Mouse (Mus musculus): ENCODE measurements around the gene Adck1. TPM values are rescaled to one million over a fixed set of nuclear protein-coding genes. Genes with fewer than 3 reads are reported as not detected.
"Not testable (repeated sequence)": the region's sequence is repeated elsewhere in the genome, so short reads cannot be mapped to it uniquely, and the experiment has no call there.

Gene Adck1
- polyA plus RNA-seq, 1 experiment from 2014 or later: 6.8 TPM

DNA sequence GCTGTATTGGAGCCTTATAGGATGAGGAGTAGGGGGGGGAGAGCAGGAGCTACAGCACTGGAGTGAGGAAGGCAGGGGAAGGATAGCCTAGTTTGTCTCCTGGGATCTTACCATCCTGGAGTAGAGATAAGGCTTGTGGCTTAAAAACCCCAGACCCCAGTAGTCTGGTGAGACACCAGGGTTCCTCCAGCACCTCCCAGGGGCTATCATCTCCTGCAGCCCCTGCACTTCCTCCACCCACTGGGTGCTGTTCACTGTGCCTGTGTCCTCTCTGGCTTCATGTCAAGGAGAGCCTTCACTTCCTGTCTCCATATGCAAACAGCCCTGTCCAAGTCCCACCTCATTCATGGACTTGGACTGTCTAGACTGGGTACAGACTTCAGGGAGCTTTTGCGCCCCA lies 96.7 kb downstream of the Adck1 start:
- Histone ChIP-seq H3K4me1 (replicated peaks) (0 out of 2 replicates have a peak, but pooled peaks cover 2% of the 10 kb centered on the region), H3K27ac (replicated peaks) (no peak overlapping the region), H3K36me3 (replicated peaks) (no peaks in the 10 kb centered on the region), H3K9me3 (replicated peaks) (no peaks in the 10 kb centered on the region), H3K9ac (no peak overlapping the region), H3K27me3 (no peaks in the 10 kb centered on the region), H3K4me3 (replicated peaks) (no peak overlapping the region), H3K4me2 (no peak overlapping the region)
- WGBS (ENCODE audit: insufficient replicate concordance): 50% methylated on average over 1 of the region's 1 CpGs
- ATAC-seq (ENCODE audit: insufficient read depth): no peak

DNA sequence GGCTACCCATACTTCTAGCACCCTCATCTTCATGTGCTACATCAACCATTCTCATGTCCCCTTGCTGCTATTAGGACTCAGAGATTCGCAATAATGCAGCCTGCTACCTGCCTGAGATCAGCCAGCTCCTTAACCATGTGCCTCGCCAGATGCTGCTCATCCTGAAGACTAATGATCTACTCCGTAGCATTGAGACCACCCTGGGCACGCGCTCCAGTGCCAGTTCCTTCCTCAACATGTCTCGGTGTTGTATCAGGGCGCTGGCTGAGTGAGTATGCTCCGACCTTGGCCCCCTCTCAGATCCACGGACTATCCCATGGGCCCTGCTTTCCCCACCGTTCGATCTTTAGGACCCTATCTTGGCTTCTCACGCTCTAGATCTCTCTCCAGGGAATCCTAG lies 98.6 kb downstream of the Adck1 start:
- no peak overlapping the region for H3K9ac ChIP-seq
- 76% methylated on average over 12 of the region's 12 CpGs for WGBS (ENCODE audit: insufficient replicate concordance)
- ATAC-seq (ENCODE audit: insufficient read depth): no peak
- 0 out of 2 replicates have a peak, but pooled peaks cover 2% of the 10 kb centered on the region for H3K4me1 ChIP-seq (replicated peaks)
- no peak overlapping the region for H3K4me3 ChIP-seq (replicated peaks)
- no peaks in the 10 kb centered on the region for H3K9me3 ChIP-seq (replicated peaks)
- H3K4me2 ChIP-seq: no peak overlapping the region
- no peaks in the 10 kb centered on the region for H3K27me3 ChIP-seq
- no peaks in the 10 kb centered on the region for H3K36me3 ChIP-seq (replicated peaks)
- no peak overlapping the region for H3K27ac ChIP-seq (replicated peaks)

DNA sequence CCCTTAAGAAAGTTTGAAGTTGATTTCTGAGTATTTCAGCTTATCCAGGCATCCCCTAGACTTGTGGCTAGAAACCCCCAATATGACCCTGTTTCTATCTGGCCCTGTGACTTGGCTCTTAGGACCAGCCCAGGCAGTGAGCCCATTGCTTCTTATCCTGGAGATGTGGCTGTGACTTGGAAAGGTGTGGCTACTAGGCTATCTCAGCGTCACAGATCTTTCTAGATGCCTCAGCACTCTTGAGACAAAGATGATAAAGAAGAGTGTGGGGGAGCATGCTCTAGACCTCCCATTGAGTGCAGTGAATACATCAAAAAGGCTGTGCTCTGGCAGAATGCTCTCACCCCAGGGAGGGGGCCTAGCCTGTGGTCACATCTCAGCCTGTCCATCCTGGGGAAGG lies 99.1 kb downstream of the Adck1 start:
- H3K36me3 ChIP-seq (replicated peaks): no peaks in the 10 kb centered on the region
- no peak overlapping the region for H3K9ac ChIP-seq
- H3K4me1 ChIP-seq (replicated peaks): 0 out of 2 replicates have a peak, but pooled peaks cover 2% of the 10 kb centered on the region
- no peak overlapping the region for H3K4me3 ChIP-seq (replicated peaks)
- H3K9me3 ChIP-seq (replicated peaks): no peaks in the 10 kb centered on the region
- WGBS (ENCODE audit: insufficient replicate concordance): 37% methylated on average over 1 of the region's 1 CpGs
- H3K27ac ChIP-seq (replicated peaks): no peak overlapping the region
- no peak overlapping the region for H3K4me2 ChIP-seq
- H3K27me3 ChIP-seq: no peaks in the 10 kb centered on the region
- ATAC-seq (ENCODE audit: insufficient read depth): peak; percentile 59

DNA sequence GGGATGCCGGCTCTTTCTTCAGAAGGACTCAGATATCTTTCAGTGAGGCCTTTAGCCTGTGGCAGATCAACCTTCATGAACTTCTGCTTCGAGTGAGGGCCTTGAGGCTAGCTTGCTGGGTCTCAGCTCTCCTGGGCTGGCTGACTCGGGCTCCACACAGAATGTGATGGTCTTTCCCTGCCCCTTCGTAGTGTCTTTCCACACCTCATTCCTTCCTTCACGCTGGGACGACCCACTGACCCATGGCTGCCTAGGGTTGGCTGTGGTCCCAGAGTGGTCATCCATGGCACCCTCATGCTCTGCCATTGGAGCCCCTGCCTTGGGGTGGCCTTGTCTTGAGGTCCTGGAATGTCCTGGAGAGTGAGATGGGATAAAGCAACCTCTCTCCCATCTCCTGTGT lies 100.7 kb downstream of the Adck1 start:
- 0 out of 2 replicates have a peak, but pooled peaks cover 2% of the 10 kb centered on the region for H3K4me1 ChIP-seq (replicated peaks)
- 64% methylated on average over 6 of the region's 6 CpGs for WGBS (ENCODE audit: insufficient replicate concordance)
- no peak overlapping the region for H3K4me2 ChIP-seq
- no peaks in the 10 kb centered on the region for H3K9me3 ChIP-seq (replicated peaks)
- H3K36me3 ChIP-seq (replicated peaks): no peaks in the 10 kb centered on the region
- H3K27ac ChIP-seq (replicated peaks): no peak overlapping the region
- H3K27me3 ChIP-seq: no peaks in the 10 kb centered on the region
- no peak overlapping the region for H3K9ac ChIP-seq
- no peak overlapping the region for H3K4me3 ChIP-seq (replicated peaks)
- no peak for ATAC-seq (ENCODE audit: insufficient read depth)

DNA sequence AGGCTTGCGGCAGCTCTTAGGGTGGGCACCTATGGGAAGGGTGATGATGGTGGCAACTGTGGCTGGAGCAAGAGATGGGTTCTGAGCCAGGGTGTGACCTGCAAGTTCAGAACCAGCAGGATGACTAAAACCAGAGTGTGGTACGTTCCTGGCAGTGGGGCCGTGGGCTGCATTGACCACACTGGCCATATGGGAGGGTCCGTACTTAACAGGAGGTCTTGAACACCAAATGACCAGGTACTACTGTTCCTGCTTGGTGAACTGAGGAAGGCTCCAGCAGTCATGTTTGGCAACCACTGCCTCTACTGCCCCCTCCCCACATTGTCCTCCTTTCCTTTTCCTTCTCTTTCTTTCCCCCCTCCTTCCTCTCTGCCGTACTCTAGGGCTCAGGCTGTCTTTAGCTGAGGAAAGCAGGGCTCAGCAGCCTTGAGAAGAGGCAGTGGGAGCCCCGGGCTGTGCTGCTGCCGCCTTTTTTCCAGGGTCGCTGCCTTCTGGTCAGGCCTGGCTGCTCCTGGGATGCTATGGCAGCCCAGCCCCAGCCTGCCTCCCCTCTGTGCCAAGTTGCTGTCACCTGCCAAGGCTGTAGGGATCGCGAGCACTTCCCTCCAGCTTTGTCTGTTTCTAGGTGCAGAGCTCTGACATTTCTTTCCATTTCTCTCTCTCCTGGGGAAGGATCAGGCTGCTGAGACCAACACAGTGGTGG lies 103.4 kb downstream of the Adck1 start:
- WGBS (ENCODE audit: insufficient replicate concordance): 63% methylated on average over 10 of the region's 10 CpGs
- Histone ChIP-seq H3K4me3 (replicated peaks) (no peak overlapping the region), H3K27ac (replicated peaks) (no peak overlapping the region), H3K27me3 (no peaks in the 10 kb centered on the region), H3K9ac (no peak overlapping the region), H3K9me3 (replicated peaks) (no peaks in the 10 kb centered on the region), H3K36me3 (replicated peaks) (no peaks in the 10 kb centered on the region), H3K4me2 (no peak overlapping the region), H3K4me1 (replicated peaks) (0 out of 2 replicates have a peak, but pooled peaks cover 2% of the 10 kb centered on the region)
- no peak for ATAC-seq (ENCODE audit: insufficient read depth)

DNA sequence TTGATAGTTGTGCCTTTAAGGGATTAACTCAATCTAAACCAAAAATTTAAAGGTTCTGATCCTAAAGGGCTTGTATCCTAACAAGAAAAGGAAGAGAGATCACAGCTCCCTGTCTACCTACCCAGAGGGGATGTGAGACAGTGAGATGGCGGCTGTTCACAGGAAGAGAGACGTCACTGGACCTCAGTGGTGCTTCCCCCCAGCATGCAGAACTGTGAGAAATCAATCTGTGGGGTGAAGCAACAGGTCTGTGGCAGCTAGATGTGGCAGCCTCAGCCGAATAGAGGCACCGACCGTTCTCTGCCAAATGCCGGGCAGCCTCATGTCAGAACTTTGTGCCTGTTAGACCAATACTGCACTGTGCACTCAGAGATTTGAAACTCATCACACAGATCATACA lies 106.4 kb downstream of the Adck1 start:
- H3K9me3 ChIP-seq (replicated peaks): no peaks in the 10 kb centered on the region
- no peaks in the 10 kb centered on the region for H3K4me1 ChIP-seq (replicated peaks)
- H3K27ac ChIP-seq (replicated peaks): no peak overlapping the region
- H3K36me3 ChIP-seq (replicated peaks): no peaks in the 10 kb centered on the region
- no peak overlapping the region for H3K4me2 ChIP-seq
- no peaks in the 10 kb centered on the region for H3K27me3 ChIP-seq
- H3K4me3 ChIP-seq (replicated peaks): no peak overlapping the region
- no peak for ATAC-seq (ENCODE audit: insufficient read depth)
- no peak overlapping the region for H3K9ac ChIP-seq
- 66% methylated on average over 6 of the region's 6 CpGs for WGBS (ENCODE audit: insufficient replicate concordance)

DNA sequence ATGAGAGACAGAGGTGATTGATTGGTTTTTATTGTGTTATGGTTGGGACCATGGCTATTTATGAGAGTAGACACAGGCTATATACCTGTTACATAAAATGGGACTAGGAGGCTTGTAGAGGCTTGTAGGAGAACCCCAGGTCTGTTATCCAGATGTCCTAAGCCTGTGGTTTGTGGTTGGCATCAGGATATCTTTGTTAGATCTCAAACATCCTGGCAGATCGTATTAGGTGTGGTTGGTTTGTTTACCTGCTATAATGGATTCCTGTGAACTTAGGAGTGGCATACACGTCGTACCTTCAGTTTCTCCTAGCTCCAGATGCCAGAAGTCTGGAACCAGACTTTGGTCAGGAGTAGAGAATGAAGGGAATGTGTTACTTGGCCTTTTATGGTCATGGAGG lies 106.9 kb downstream of the Adck1 start:
- Histone ChIP-seq H3K36me3 (replicated peaks) (no peaks in the 10 kb centered on the region), H3K4me3 (replicated peaks) (no peak overlapping the region), H3K27ac (replicated peaks) (no peak overlapping the region), H3K9ac (no peak overlapping the region), H3K4me2 (no peak overlapping the region), H3K4me1 (replicated peaks) (no peaks in the 10 kb centered on the region), H3K27me3 (no peaks in the 10 kb centered on the region), H3K9me3 (replicated peaks) (no peaks in the 10 kb centered on the region)
- ATAC-seq (ENCODE audit: insufficient read depth): no peak
- 43% methylated on average over 3 of the region's 3 CpGs for WGBS (ENCODE audit: insufficient replicate concordance)

DNA sequence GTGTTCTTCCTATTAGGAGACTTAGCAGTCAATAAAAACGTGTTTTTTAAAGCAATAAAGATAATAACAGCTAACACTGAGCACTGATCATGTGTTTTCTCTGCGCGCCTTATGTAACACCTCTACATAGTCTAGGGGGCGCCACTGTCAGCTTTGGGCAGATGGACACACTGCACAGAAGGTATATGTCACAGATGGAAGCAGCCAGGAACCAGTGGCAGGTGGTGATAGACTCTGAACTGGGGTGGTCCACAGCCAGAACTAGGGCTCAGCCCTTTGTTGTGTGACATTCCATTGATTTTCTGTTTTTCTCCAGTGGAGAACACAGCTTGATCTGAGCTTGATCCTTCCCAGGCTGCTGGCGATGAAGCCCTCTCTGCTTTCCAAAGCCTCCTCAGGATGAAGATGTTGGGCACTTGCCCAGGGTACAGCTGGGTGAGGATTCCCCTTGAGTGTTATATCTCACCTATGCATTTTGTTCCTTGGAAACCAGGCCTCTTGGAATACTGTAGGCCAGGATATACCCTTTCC lies 107.6 kb downstream of the Adck1 start:
- 64% methylated on average over 5 of the region's 5 CpGs for WGBS (ENCODE audit: insufficient replicate concordance)
- H3K4me1 ChIP-seq (replicated peaks): no peaks in the 10 kb centered on the region
- no peak overlapping the region for H3K4me3 ChIP-seq (replicated peaks)
- no peak overlapping the region for H3K27ac ChIP-seq (replicated peaks)
- H3K9me3 ChIP-seq (replicated peaks): no peaks in the 10 kb centered on the region
- no peak overlapping the region for H3K9ac ChIP-seq
- H3K36me3 ChIP-seq (replicated peaks): no peaks in the 10 kb centered on the region
- H3K27me3 ChIP-seq: no peaks in the 10 kb centered on the region
- no peak for ATAC-seq (ENCODE audit: insufficient read depth)
- no peak overlapping the region for H3K4me2 ChIP-seq

DNA sequence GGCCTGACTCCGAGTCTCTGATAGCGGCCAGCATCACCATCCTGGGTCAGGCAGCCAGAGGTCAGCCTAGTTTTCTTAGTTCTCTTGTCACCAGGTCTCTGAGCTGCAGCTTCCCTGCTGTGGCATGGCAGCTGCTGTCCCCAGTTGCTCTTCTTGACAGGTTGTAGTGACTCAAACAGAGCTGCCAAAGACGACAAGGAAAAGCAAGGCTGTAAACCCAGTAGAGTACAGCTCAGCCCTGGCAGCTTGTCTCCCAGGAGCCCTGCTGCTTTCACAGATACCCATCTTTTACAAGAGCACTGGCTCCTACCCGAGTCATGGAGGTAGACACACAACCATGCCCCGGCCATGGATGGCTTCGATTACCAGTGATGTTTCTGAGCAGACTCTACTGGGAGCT lies 108.3 kb downstream of the Adck1 start:
- Histone ChIP-seq H3K4me1 (replicated peaks) (no peaks in the 10 kb centered on the region), H3K9ac (no peak overlapping the region), H3K27ac (replicated peaks) (no peak overlapping the region), H3K9me3 (replicated peaks) (no peaks in the 10 kb centered on the region), H3K36me3 (replicated peaks) (no peaks in the 10 kb centered on the region), H3K4me3 (replicated peaks) (no peak overlapping the region), H3K4me2 (no peak overlapping the region), H3K27me3 (no peaks in the 10 kb centered on the region)
- 53% methylated on average over 6 of the region's 6 CpGs for WGBS (ENCODE audit: insufficient replicate concordance)
- no peak for ATAC-seq (ENCODE audit: insufficient read depth)

DNA sequence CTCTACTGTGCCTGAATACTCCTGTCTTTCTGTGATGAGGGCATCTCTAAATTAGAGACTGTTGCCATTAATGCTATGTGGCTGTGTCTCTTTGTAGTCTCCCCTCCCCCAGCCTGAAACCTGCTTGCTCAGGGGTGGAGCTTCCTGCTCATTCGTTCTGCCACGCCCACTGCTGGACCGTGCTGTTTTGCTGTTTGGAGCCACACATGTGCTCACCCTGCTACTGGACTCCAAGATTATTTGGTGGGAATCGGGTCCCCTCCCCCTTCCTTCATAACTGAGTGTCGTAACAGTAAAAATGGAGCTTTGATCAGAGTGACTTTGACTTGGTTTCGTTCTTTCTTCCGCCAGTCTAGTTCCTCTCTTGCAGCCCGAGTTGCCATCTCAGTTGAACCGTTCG lies 111.5 kb downstream of the Adck1 start:
- H3K9ac ChIP-seq; ATAC-seq (ENCODE audit: insufficient read depth); H3K4me1 ChIP-seq (replicated peaks); H3K4me3 ChIP-seq (replicated peaks); H3K36me3 ChIP-seq (replicated peaks); H3K27ac ChIP-seq (replicated peaks); H3K9me3 ChIP-seq (replicated peaks); H3K27me3 ChIP-seq: not testable (repeated sequence)
- peak overlapping the region; percentile 29 for H3K4me2 ChIP-seq
- 34% methylated on average over 10 of the region's 10 CpGs for WGBS (ENCODE audit: insufficient replicate concordance)

DNA sequence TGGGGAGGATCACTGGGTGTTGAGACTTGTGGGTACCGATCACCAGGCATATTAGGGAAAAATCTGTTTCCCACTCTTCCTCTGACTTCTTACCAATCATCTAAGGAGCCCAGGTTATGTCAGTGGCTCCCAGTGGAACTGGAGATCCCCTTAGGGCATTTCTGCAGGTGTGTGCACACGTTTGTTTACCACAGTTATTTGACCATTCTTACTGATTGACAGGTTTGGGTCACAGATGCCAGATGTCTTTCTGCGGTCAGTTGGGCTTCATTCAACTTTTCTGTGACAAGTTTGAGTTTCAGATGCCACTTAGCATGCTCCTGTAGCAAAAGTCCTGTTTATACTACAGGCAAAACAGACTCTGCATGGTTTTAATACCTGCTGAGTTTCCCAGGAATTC lies 112.5 kb downstream of the Adck1 start:
- no peaks in the 10 kb centered on the region for H3K36me3 ChIP-seq (replicated peaks)
- no peak overlapping the region for H3K4me2 ChIP-seq
- no peaks in the 10 kb centered on the region for H3K4me1 ChIP-seq (replicated peaks)
- no peaks in the 10 kb centered on the region for H3K9me3 ChIP-seq (replicated peaks)
- no peak for ATAC-seq (ENCODE audit: insufficient read depth)
- H3K9ac ChIP-seq: no peak overlapping the region
- no peak overlapping the region for H3K27ac ChIP-seq (replicated peaks)
- 55% methylated on average over 3 of the region's 3 CpGs for WGBS (ENCODE audit: insufficient replicate concordance)
- H3K27me3 ChIP-seq: no peaks in the 10 kb centered on the region
- no peak overlapping the region for H3K4me3 ChIP-seq (replicated peaks)

DNA sequence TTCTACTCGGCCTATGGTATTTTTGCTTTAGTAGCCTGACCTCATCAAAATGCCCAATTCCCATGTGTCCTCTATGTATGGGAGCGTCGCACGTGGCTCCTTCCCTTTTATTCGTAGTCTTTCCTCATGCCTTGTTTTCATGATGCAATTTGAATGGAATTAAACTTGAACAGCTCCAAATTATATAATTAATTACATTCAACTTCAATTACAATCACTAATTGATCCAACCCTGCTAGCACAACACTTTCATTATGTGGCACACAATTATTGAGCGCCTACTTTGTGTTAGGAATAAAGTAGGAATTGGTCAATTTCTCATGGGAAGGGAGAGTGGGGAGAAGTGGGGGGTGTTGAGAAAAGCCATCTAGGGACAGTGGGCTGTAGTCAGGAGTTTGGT lies 113.4 kb downstream of the Adck1 start:
- Histone ChIP-seq H3K9ac (no peak overlapping the region), H3K27me3 (no peaks in the 10 kb centered on the region), H3K27ac (replicated peaks) (no peak overlapping the region), H3K9me3 (replicated peaks) (no peaks in the 10 kb centered on the region), H3K4me3 (replicated peaks) (no peak overlapping the region), H3K4me2 (no peak overlapping the region), H3K4me1 (replicated peaks) (no peaks in the 10 kb centered on the region), H3K36me3 (replicated peaks) (no peaks in the 10 kb centered on the region)
- WGBS (ENCODE audit: insufficient replicate concordance): 68% methylated on average over 6 of the region's 6 CpGs
- ATAC-seq (ENCODE audit: insufficient read depth): no peak

Data from liver, embryonic 15.5 days (tissue).